Mouse (Mus musculus) heart, postnatal 0 days (tissue): ENCODE measurements at regions not wholly inside any gene's neighbourhood (a gene's known extent, or its start where the extent isn't known, plus 50 kb on each side); places are given as distances from the start of the nearest gene placed in this dataset.

Experiments used
- CTCF ChIP-seq: IDR thresholded peaks from 2 replicates; pipeline ENCODE4 v1.5.1; 2016; ENCODE audit warnings: antibody characterized with exemption, control low read depth, low read depth
- EP300 ChIP-seq: IDR thresholded peaks from 2 replicates; pipeline ENCODE4 v1.6.1; 2016; ENCODE audit warnings: antibody characterized with exemption, low read depth

GRCm38 (mm10) chr1:151059546-151060136 lies 66.4 kb upstream of the Hmcn1 start:
- TF ChIP-seq CTCF (no peak), EP300 (no peak)
